Mouse (Mus musculus) cortical plate, adult 2 months (tissue): Measurements from ENCODE around the gene Gm21897.

Source experiments
- CTCF ChIP-seq: fragments of 200-500 bp; IDR thresholded peaks from 2 replicates; pipeline ENCODE4 v1.5.1; 2011; ENCODE audit warnings: mild to moderate bottlenecking, control low read depth, low read length; ENCODE audit not compliant: insufficient read depth; ENCODE audit errors: extremely low read depth
- POLR2A ChIP-seq: fragments of 200-500 bp; IDR thresholded peaks from 2 replicates; pipeline ENCODE4 v1.6.1; 2011; ENCODE audit warnings: mild to moderate bottlenecking, low read length, control low read depth; ENCODE audit not compliant: insufficient read depth; ENCODE audit errors: extremely low read depth

- TF ChIP-seq POLR2A (no peak), CTCF (no peak)
These were observed 32.1 kb downstream of the Gm21897 start for GRCm38 (mm10) chr16:15349381-15349780.
